Mouse (Mus musculus): ENCODE results near the gene Unc13c. TPM values are rescaled to one million over a fixed set of nuclear protein-coding genes. Genes with fewer than 3 reads are reported as not detected.

Gene Unc13c
- total RNA-seq (2021), result 1 to 10 TPM; 1.1 to 1.2 TPM
- long read RNA-seq, experiment 1, result 0 reads
- long read RNA-seq, experiment 2, result 0 reads

- peak; percentile 36 to 41 for DNase-seq
Measured at GRCm38 (mm10) chr9:73968641-73969121, at the start of gene Unc13c. Gene Unc13c, minus strand, starts transcription at chr9:73968966.

GRCm38 (mm10) chr9:74007976-74008686, 39.4 kb upstream of the Unc13c start:
- DNase-seq, result peak; percentile 54 to 65

- DNase-seq, result peak; percentile 63 to 69
Measured at GRCm38 (mm10) chr9:74002388-74002990, 33.7 kb upstream of the Unc13c start.

GRCm38 (mm10) chr9:73988096-73988495, 19.3 kb upstream of the Unc13c start:
- no peak for DNase-seq

GRCm38 (mm10) chr9:73987236-73987635, 18.5 kb upstream of the Unc13c start:
- DNase-seq, result no peak

- peak; percentile 80 to 82 for DNase-seq
Measured at GRCm38 (mm10) chr9:73982597-73983344, 14.0 kb upstream of the Unc13c start.

- no peak for DNase-seq
Measured at GRCm38 (mm10) chr9:73972327-73972988, 3.7 kb upstream of the Unc13c start.

- no peak for DNase-seq
Measured at GRCm38 (mm10) chr9:73970717-73971116, 2.0 kb upstream of the Unc13c start.

GRCm38 (mm10) chr9:73965322-73965915, 3.3 kb downstream of the Unc13c start:
- DNase-seq, result no peak

- no peak for DNase-seq
Measured at GRCm38 (mm10) chr9:73962471-73962870, 6.3 kb downstream of the Unc13c start.

GRCm38 (mm10) chr9:73952331-73952730, 16.4 kb downstream of the Unc13c start:
- DNase-seq, result no peak

- DNase-seq, result no peak
Measured at GRCm38 (mm10) chr9:73951586-73951985, 17.2 kb downstream of the Unc13c start.

GRCm38 (mm10) chr9:73934844-73935243, 33.9 kb downstream of the Unc13c start:
- peak in 1 of 2 experiments; percentile 30 for DNase-seq

- DNase-seq, result no peak
Measured at GRCm38 (mm10) chr9:73931988-73932387, 36.8 kb downstream of the Unc13c start.

- DNase-seq, result no peak
Measured at GRCm38 (mm10) chr9:73927276-73927675, 41.5 kb downstream of the Unc13c start.

GRCm38 (mm10) chr9:73922449-73923115, 46.2 kb downstream of the Unc13c start:
- DNase-seq, result peak; percentile 70 to 71

GRCm38 (mm10) chr9:73905959-73906358, 62.8 kb downstream of the Unc13c start:
- no peak for DNase-seq

- no peak for DNase-seq
Measured at GRCm38 (mm10) chr9:73898516-73898915, 70.2 kb downstream of the Unc13c start.

GRCm38 (mm10) chr9:73896210-73896609, 72.6 kb downstream of the Unc13c start:
- DNase-seq, result no peak

- DNase-seq, result no peak
Measured at GRCm38 (mm10) chr9:73883587-73883986, 85.2 kb downstream of the Unc13c start.

- DNase-seq, result no peak
Measured at GRCm38 (mm10) chr9:73883143-73883542, 85.6 kb downstream of the Unc13c start.

Measured in adrenal gland, postnatal 36 days (tissue).